Mouse (Mus musculus): ENCODE results near the gene Napa.

The Napa gene

DNA sequence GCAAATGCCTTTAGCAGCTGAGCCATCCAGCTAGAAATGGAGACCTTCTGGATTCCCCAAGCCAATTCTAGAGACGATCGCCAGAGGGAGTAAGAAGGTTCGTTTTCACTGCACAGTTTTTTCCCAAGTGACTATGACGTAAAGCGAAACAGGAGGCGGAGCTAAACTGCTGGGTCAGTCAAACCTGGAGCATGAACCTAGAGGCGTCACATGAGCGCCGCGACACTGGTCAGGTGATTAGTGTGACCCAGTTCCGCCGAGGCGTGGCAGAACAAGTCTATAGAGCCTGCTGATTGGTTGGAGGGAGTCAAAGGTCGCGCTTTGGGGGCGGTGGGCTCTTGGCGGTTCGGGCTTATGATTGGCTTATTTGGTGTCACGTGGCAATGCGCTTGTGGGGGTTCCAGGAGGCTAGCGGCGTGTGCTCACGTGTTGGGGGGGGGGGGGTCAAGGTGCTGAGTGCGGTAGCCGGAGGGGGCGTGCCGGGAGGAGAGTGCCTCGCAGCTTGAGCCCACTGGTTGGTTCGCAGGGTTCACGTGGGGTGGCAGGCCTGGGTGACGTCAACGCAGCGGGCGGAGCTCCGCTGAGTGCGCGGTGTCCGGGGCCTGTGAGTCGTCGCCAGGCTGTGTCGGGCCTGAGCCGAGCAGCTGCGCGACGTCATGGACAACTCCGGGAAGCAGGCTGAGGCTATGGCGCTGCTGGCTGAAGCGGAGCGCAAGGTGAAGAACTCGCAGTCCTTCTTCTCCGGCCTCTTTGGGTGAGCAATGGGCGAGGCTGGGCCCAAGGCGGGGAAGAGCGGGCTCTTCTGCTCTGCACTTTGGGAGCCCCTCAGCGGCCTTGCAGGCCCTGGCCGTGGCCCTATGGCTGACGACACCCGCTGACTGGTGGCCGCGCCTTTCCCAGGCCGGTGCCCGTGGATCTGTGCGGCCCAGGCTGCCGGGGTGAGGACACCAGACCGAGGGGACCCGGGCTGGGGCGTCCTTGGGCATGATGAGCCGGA lies at the start of gene Napa:
TSS of gene Napa (plus strand) at position 438 of the 997 bp plus-strand sequence.
- DNase-seq (ENCODE audit: low spot score) = peak; percentile 98

DNA sequence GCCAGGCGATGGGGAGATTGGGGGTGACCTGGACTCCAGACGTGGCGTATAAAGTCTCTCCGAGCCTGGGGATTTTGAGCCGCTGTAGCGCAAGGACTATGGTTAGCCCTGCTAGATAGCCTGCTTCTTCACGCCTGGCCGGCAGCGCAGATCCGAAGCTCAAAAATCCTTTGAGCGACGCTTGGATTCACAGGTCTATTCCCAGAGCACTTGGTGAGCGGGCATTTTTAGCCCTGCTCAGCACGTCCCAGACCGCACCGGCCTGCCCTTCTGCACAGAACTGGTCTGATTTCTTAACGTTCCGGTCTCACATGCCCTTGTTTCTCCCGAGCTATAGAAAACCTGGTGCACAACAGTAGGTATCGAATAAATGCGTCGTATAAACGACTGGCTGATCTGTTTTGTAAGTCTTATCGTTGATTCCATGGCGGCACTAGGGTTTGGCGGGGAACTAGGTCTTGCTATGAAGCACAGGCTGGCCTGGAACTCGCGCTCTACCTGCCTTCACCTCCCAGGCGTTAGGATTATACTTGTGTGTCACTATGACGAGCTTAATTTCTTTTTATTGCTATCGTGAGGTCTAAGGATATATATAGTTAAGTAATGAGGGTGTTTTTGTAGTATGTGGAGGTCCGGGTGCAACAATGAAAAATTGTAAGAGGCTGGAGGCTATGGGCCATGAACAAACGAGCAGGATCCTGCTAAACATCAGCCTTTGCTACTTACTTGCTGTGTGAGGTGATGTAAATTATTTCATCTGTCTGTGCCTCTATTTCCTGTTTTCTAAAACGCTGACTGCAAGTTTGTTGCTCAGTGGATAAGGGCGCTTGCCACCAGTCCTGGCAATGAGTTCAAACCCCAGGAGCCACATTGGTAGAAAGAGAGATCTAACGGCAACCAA lies 49.3 kb upstream of the Napa start:
- DNase-seq (ENCODE audit: low spot score) = no peak

DNA sequence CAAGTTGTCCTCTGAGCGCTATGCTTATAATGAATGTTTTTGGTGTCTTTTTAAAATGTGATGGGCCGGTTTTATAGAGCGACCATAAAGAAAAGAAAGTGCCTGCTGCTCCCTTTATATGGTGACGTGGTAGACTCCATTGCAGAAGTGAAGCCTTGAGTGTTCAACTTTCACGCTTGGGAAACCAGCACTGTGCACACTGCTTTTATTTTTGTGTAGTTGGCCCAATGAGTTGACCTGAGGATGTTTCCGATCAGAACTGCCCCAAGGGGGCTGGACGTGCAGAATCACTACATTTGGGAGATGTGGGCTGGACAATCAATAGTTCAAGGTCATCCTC lies 48.7 kb upstream of the Napa start:
- DNase-seq (ENCODE audit: low spot score) = no peak

GRCm38 (mm10) chr7:16050600-16050999 lies 47.7 kb upstream of the Napa start:
- DNase-seq (ENCODE audit: low spot score) = no peak

DNA sequence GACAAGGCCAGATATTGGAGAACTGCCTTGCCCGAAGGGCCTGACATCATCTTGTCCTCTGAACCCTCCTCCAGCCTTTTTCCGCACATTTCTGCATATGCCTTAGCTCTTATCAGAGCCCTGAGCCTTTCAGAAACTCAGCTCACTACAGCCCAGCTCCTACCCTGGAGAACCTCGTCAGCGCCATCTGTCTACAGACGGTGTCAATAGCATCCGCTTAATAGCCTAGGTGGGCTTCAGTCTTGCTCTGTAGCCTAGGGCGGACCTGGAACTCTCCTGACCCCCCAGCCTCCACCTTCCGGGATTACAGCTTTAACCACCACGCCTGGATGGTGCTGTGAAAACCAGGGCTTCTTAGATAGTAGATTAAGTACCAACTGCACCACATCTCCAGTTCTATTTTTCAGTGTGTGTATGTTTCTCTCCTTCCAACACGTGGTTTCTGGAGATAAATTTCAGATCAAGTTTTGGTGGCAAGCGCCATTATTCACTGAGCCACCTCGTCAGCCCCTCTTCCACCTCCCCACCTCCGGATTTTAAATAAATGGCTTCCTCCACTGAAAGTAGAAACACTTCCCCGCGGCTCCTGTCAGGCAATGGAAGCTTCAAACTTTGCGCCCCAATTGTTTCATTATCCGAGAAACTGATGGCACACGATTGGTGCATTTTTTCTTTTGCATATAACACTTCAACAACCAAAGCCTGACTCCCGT lies 46.2 kb upstream of the Napa start:
- peak; percentile 87 for DNase-seq (ENCODE audit: low spot score)

DNA sequence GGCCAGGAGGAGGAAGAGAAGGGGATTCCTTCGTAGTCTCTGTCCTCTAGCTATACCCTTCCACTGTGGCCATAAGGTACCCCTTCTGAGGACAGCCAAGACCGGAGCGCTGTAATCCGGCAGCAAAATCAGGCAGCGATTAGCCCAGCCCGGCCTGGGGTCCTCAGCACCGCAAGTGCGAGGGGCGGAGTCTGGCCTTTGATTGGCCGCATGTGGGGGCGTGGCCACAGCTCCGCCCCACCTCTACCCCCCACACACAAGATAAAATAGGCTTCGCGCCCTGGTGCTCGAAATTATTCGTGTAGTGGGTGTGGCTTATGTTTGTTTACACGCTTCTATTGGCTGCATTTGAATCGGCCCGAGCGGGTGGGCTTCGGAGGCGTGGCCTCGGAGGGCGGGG lies 45.6 kb upstream of the Napa start:
- DNase-seq (ENCODE audit: low spot score) = peak; percentile 98

GRCm38 (mm10) chr7:16053105-16053504 lies 45.2 kb upstream of the Napa start:
- DNase-seq (ENCODE audit: low spot score) = no peak

DNA sequence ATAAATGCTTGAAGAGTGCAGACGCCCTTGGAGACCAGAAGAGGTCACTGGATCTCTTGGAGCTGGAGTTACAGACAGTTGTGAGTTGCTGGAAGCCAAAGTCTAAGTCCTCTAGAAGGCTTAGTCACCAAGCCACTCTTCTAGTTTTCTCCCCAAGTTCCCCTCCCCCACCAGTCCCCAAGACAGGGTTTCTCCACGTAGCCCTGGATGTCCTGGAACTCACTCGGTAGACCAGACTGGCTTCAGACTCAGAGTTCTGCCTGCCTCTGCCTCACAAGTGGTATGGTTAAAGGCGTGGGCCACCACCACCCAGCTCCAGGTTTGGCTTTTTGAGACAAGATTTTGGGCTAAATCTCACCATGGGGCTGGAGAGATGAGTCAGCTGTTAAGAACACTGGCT lies 43.3 kb upstream of the Napa start:
- DNase-seq (ENCODE audit: low spot score) = no peak

DNA sequence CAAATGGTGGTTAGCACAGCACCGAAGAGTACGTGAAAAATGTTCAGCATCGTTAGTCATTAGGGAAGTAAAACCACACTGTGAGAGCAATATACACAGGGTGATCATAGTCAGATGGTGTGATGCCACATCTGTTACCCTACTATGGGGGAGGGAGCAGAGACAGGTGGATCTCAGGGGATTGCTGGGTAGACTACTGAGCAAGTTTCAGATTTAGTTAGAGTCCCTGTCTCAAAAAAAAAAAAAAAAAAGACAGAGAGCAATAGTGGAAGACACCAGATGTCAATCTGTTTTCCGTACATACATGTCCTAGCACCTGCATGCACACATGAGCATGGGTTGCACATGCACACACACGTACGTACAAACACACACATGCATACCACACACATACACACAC lies 42.6 kb upstream of the Napa start:
- no peak for DNase-seq (ENCODE audit: low spot score)

- DNase-seq (ENCODE audit: low spot score) = no peak
Measured at GRCm38 (mm10) chr7:16056459-16057135, 41.7 kb upstream of the Napa start.

DNA sequence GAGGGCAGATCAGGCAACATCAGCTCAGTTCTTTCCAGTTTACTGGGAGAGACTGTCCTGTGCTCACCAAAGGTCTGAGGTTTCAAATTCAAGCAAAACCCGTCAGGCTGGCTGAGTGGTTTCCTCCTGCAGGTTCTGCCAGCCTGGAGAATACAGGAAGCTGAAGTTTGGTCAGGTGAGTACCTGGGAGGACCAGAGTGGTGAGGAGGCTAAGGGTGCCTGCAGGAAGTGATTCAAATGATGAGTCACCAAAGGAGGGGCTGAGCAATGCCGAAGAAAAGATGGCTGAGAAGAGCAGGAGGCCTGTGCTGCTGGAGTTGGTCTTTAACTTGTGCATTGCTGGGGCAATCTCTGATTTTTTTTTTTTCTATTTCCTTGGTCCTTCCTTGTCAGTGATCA lies 41.1 kb upstream of the Napa start:
- no peak for DNase-seq (ENCODE audit: low spot score)

- peak; percentile 71 for DNase-seq (ENCODE audit: low spot score)
Measured at GRCm38 (mm10) chr7:16061219-16062098, 36.8 kb upstream of the Napa start, which contains the start of gene Zfp541. Gene Zfp541 (plus strand): TSS chr7:16061814.

- no peak for DNase-seq (ENCODE audit: low spot score)
Measured at GRCm38 (mm10) chr7:16062099-16062420, 36.2 kb upstream of the Napa start.

GRCm38 (mm10) chr7:16063490-16063889 lies 34.8 kb upstream of the Napa start:
- no peak for DNase-seq (ENCODE audit: low spot score)

- DNase-seq (ENCODE audit: low spot score) = no peak
Measured at GRCm38 (mm10) chr7:16070846-16071245, 27.4 kb upstream of the Napa start.

GRCm38 (mm10) chr7:16071906-16072305 lies 26.4 kb upstream of the Napa start:
- DNase-seq (ENCODE audit: low spot score) = no peak

DNA sequence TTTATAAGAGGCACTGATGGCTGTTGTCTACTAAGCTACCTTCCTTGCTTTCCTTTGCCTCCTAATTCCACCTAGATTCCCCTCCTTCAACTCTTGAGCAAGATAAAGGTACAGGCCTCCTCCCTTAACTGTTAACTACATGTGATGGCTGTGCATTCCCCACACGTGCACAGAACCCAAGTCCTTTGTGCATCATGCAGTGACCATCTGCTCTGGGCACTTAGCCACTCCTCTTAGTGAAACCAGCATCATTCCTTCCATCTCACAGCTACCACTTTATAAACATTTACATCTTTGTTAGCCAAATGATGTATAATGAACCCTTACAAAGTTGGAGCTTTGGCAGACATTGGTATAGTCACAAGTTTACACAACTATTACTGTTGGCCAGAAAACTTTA lies 18.3 kb upstream of the Napa start:
- no peak for DNase-seq (ENCODE audit: low spot score)

DNA sequence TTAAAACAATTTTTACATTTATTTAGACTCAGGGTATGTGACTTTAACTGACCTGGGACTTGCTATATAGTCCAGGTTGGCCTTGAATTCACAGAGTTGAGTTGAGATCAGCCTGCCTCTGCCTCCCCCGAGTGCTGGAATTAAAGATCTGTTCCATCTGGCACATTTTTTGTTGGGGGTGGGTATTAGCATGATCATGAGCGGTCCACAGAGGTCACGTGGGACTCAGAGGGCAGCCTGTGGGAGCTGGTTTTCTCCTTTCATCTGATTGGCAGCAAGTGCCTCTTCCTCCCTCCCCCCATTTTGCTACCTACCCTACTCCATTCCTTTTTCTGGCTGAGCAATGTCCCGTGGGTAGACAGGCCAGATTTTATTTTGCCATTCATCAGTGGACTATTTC lies 17.7 kb upstream of the Napa start:
- DNase-seq (ENCODE audit: low spot score) = no peak

GRCm38 (mm10) chr7:16083361-16083760 lies 14.9 kb upstream of the Napa start:
- DNase-seq (ENCODE audit: low spot score) = no peak

DNA sequence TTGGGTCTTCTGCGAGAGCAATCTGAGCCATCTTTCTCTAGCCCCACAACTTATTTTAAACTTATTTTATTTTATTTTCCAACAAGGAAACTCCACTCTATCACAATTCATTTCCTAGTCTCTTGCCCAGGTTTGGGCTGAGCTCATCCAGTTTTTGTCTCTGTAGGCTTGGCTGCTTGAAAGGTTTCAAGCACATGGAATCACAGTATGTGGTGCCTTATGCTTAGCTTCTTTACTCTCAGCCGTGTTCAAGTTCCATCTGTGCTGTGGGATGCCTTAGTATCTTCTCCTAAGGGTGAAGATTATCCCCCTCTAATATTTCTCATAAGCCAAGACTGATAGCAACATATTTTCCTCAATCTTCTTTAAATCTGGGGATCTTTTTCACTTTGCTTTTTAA lies 10.7 kb upstream of the Napa start:
- no peak for DNase-seq (ENCODE audit: low spot score)

- no peak for DNase-seq (ENCODE audit: low spot score)
Measured at GRCm38 (mm10) chr7:16094592-16094991, 3.7 kb upstream of the Napa start.

Measured in testis, postnatal 10 days (tissue).